Comparison of ENCODE assay signal across 14 mouse cellular contexts in genomic region chr2:73607609-73608008, GRCm38 (mm10). TPM values are rescaled to one million over a fixed set of nuclear protein-coding genes. Genes with fewer than 3 reads are reported as not detected.
DNase-seq lines count a peak whose midpoint lies in the region; ATAC-seq and TF ChIP-seq lines count a peak whose summit lies in the region.
"Had no signal": no experiment of that assay in that cellular context is flagged by ENCODE, and none has a peak within 500 bp of the region (broad histone marks: within the 10 kb centered on the region; RNA-seq: fewer than 3 reads in every experiment).

No protein-coding gene starts in this region.

- peak overlapping the region; percentile 96 for H3K27ac ChIP-seq in layer of hippocampus, adult 2 months
- H3K27ac ChIP-seq in hindbrain, embryonic 16.5 days (ENCODE audit: low read depth, low read length), result no peak overlapping the region
- no peak overlapping the region for H3K27ac ChIP-seq in forebrain, embryonic 11.5 days (ENCODE audit: low read depth, low read length)
- no peak overlapping the region for H3K27ac ChIP-seq in forebrain, embryonic 16.5 days (ENCODE audit: low read length)
- H3K27ac ChIP-seq: kidney, postnatal 0 days; liver, embryonic 13.5 days; macrophage had no signal

- no peak overlapping the region for H3K4me3 ChIP-seq in layer of hippocampus, adult 2 months
- H3K4me3 ChIP-seq in C2C12 (ENCODE audit: insufficient read depth, poor library complexity, severe bottlenecking), result no peak overlapping the region
- H3K4me3 ChIP-seq in hindbrain, embryonic 16.5 days (ENCODE audit: low read length), result no peak overlapping the region
- no peak overlapping the region for H3K4me3 ChIP-seq in forebrain, embryonic 11.5 days (ENCODE audit: low read depth, low read length)
- no peak overlapping the region for H3K4me3 ChIP-seq in forebrain, embryonic 16.5 days (replicated peaks; ENCODE audit: low read length)
- H3K4me3 ChIP-seq: liver, embryonic 13.5 days had no signal

- H3K4me2 ChIP-seq in hindbrain, embryonic 16.5 days (ENCODE audit: low read length), result no peak overlapping the region
- H3K4me2 ChIP-seq in forebrain, embryonic 11.5 days (ENCODE audit: low read depth, low read length, severe bottlenecking), result no peak overlapping the region
- no peak overlapping the region for H3K4me2 ChIP-seq in forebrain, embryonic 16.5 days (ENCODE audit: low read length)
- H3K4me2 ChIP-seq: liver, embryonic 13.5 days had no signal

- peaks cover 9% of the 10 kb centered on the region for H3K4me1 ChIP-seq in hindbrain, embryonic 16.5 days (ENCODE audit: control insufficient read depth, insufficient read depth, low read depth, low read length)
- no peaks in the 10 kb centered on the region for H3K4me1 ChIP-seq in forebrain, embryonic 11.5 days (replicated peaks; ENCODE audit: control insufficient read depth, insufficient read depth, low read length)
- H3K4me1 ChIP-seq in forebrain, embryonic 16.5 days (replicated peaks; ENCODE audit: control insufficient read depth, insufficient read depth, low read length), result peaks cover 7% of the 10 kb centered on the region

- ATAC-seq in hindbrain, embryonic 16.5 days, result 0 out of 2 replicates have a peak, but pooled peaks have one; percentile 9
- no peak for ATAC-seq in forebrain, embryonic 11.5 days (replicated peaks; ENCODE audit: low FRiP score)
- ATAC-seq in forebrain, embryonic 16.5 days, result no peak
- ATAC-seq: activated CD4-positive, CD25-positive, alpha-beta regulatory T cell, adult 4 months had no signal

- H3ac ChIP-seq in C2C12 (ENCODE audit: control insufficient read depth, insufficient read length, low read depth), result peak overlapping the region; percentile 10

- WGBS in hindbrain, embryonic 16.5 days, result 54% methylated on average over 4 of the region's 4 CpGs
- WGBS in forebrain, embryonic 11.5 days, result 53% methylated on average over 4 of the region's 4 CpGs
- 58% methylated on average over 4 of the region's 4 CpGs for WGBS in forebrain, embryonic 16.5 days

- no peak overlapping the region for H3K9ac ChIP-seq in hindbrain, embryonic 16.5 days (ENCODE audit: low read depth, low read length)
- no peak overlapping the region for H3K9ac ChIP-seq in forebrain, embryonic 11.5 days (ENCODE audit: low read length)
- H3K9ac ChIP-seq in forebrain, embryonic 16.5 days (replicated peaks; ENCODE audit: low read depth, low read length), result no peak overlapping the region
- H3K9ac ChIP-seq: liver, embryonic 13.5 days had no signal

- H3K79me3 ChIP-seq in C2C12 (ENCODE audit: low read depth), result no peaks in the 10 kb centered on the region

- TF ChIP-seq CTCF in layer of hippocampus, adult 2 months (conservative IDR thresholded peaks at IDR 0.05), result no peak
- TF ChIP-seq CTCF in C2C12 (IDR thresholded peaks at IDR 0.05; ENCODE audit: control insufficient read depth, insufficient read depth, insufficient read length), result no peak

- no peaks in the 10 kb centered on the region for H3K9me3 ChIP-seq in hindbrain, embryonic 16.5 days (ENCODE audit: control insufficient read depth, low read length)
- no peaks in the 10 kb centered on the region for H3K9me3 ChIP-seq in forebrain, embryonic 11.5 days (ENCODE audit: control insufficient read depth, low read length)
- H3K9me3 ChIP-seq in forebrain, embryonic 16.5 days (ENCODE audit: control insufficient read depth, low read length), result no peaks in the 10 kb centered on the region
- H3K9me3 ChIP-seq: liver, embryonic 13.5 days had no signal

- no peaks in the 10 kb centered on the region for H3K79me2 ChIP-seq in C2C12 (ENCODE audit: control insufficient read depth, insufficient read depth)

- H3K36me3 ChIP-seq in C2C12 (ENCODE audit: control insufficient read depth, insufficient read depth), result no peaks in the 10 kb centered on the region
- H3K36me3 ChIP-seq in hindbrain, embryonic 16.5 days (ENCODE audit: control insufficient read depth, insufficient read depth, low read length), result peaks cover 5% of the 10 kb centered on the region; the same call in 1 of the 2 replicates
- no peaks in the 10 kb centered on the region; the same call in 1 of the 2 replicates for H3K36me3 ChIP-seq in forebrain, embryonic 11.5 days (ENCODE audit: control insufficient read depth, insufficient read depth, low read length)
- peaks cover 2% of the 10 kb centered on the region for H3K36me3 ChIP-seq in forebrain, embryonic 16.5 days (ENCODE audit: control insufficient read depth, insufficient read depth)
- H3K36me3 ChIP-seq: liver, embryonic 13.5 days had no signal

- H3K27me3 ChIP-seq in C2C12 (ENCODE audit: control insufficient read depth, insufficient read depth, insufficient read length), result no peaks in the 10 kb centered on the region
- H3K27me3 ChIP-seq in hindbrain, embryonic 16.5 days (replicated peaks; ENCODE audit: control insufficient read depth, insufficient read depth, low read length), result no peaks in the 10 kb centered on the region
- no peaks in the 10 kb centered on the region for H3K27me3 ChIP-seq in forebrain, embryonic 11.5 days (ENCODE audit: control insufficient read depth, insufficient read depth, low read length)
- H3K27me3 ChIP-seq in forebrain, embryonic 16.5 days (replicated peaks; ENCODE audit: control insufficient read depth, insufficient read depth, low read length), result no peaks in the 10 kb centered on the region
- H3K27me3 ChIP-seq: liver, embryonic 13.5 days had no signal

- DNase-seq in layer of hippocampus, adult 2 months (ENCODE audit: low spot score in 2 of 2), result no peak
- no peak for DNase-seq in layer of hippocampus, adult 9-11 months
- peak; percentile 56 for DNase-seq in brain, adult 2 months (ENCODE audit: low read depth, low spot score)
- DNase-seq in forebrain, embryonic 11.5 days (ENCODE audit: low spot score), result no peak
- DNase-seq: cerebellum, adult 9-10 months; layer of hippocampus, postnatal 36 days; liver, embryonic 13.5 days had no signal

TF ChIP-seq in C2C12, 6 proteins besides CTCF, POLR2A, EP300 and RAD21:
- TF ChIP-seq MYOG (IDR thresholded peaks at IDR 0.05; ENCODE audit: control insufficient read depth, extremely low read depth, insufficient read length) (no peak), MYOD1 (IDR thresholded peaks at IDR 0.05; ENCODE audit: control insufficient read depth, insufficient read length, low read depth) (peak; percentile 21), MAX (IDR thresholded peaks at IDR 0.05) (peak; percentile 34)

RNA-seq across cellular contexts. Expression of gene Chrna1, which starts 27.5 kb away (rescaled TPM):
- under 1 TPM; 0.42 to 0.54 TPM for total RNA-seq in layer of hippocampus, adult 2 months (2021)
- polyA plus RNA-seq in C2C12 (2012; fragmentation: generic; extraction: Trizol), result 105 TPM
- polyA plus RNA-seq in hindbrain, embryonic 16.5 days (2015; fragmentation: Nextera tagmentation; extraction: Ambion mirVana), result 0.20 and 0.87 TPM in 2 replicates
- polyA plus RNA-seq in forebrain, embryonic 11.5 days (2014; fragmentation: Nextera tagmentation; extraction: Ambion mirVana), result 0.09 and 0.32 TPM in 2 replicates
- 0.09 and 0.10 TPM in 2 replicates for polyA plus RNA-seq in forebrain, embryonic 16.5 days (2015; fragmentation: Nextera tagmentation; extraction: Ambion mirVana)
- total RNA-seq: hematopoietic stem cell, adult 5-6 weeks had no signal
- polyA plus RNA-seq: activated CD4-positive, CD25-positive, alpha-beta regulatory T cell, adult 4 months; macrophage had no signal

Comparison
In these comparisons a context has a peak if more than half of its experiments do, and no peak if none do; other contexts are left out.
1. RNA of gene Chrna1, which starts 27.5 kb away (polyA plus RNA-seq): 105 TPM in C2C12 (single experiment); 0.09 to 0.32 TPM in forebrain, embryonic 11.5 days, 0.20 to 0.87 TPM in hindbrain, embryonic 16.5 days and 0.09 to 0.10 TPM in forebrain, embryonic 16.5 days; every median in the first group is over 10 times any median in the second.